Mouse (Mus musculus): ENCODE data around the gene Ltc4s.

DNA sequence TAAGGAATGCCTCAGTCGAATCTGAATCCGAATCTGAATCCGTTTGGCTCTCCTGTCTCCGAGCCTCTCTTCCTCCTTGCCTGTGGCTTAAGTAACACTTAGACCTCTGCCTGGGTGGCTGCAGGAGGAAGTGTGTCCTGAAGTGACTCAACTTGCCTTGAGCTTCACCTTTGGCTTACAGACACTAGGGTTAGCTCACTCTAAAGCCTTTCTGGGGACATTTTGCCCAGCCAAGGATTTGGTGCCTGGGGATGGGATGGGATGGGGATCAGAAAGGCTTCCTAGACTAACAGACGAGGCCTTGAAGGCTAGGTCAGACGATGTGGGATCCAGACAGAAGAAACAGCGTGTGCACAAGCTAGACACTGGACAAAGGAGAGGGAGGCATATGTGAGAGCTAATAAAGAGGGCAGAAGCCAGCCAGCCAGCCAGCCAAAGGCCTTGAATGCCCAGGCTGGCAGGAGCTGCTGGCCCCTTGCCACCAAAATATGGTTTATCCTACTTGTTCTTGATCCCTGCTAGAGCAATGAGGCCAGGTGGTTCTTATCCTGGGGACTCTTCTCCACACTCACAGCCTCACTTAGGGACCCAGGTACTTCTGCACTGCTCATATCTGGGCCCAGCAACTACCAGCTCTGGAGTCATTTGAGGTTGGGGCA is 9.0 kb downstream of the Ltc4s start:
- TF ChIP-seq CTCF (IDR thresholded peaks at IDR 0.05; ENCODE audit: low read depth, low read length) (no peak), POLR2A (IDR thresholded peaks at IDR 0.05; ENCODE audit: extremely low read depth, insufficient read depth, low read length) (no peak)
